Mouse (Mus musculus) spleen, adult 12 weeks (tissue): ENCODE results near the gene Fuca2.
A peak's percentile ranks its signal among the peaks of the same experiment; 100 is the strongest.
"Not testable (repeated sequence)": the region's sequence is repeated elsewhere in the genome, so short reads cannot be mapped to it uniquely, and the experiment has no call there.

Experiments
- DNase-seq: peaks from one replicate; pipeline ENCODE4 v3.0.0; 2022; ENCODE audit warnings: low spot score

Gene Fuca2

GRCm38 (mm10) chr10:13499331-13499730, at the start of gene Fuca2:
Gene Fuca2, plus strand, starts transcription at chr10:13499540.
- no peak for DNase-seq

GRCm38 (mm10) chr10:13451640-13452039, 47.7 kb upstream of the Fuca2 start:
- DNase-seq, result no peak

- DNase-seq, result no peak
These were observed 45.9 kb upstream of the Fuca2 start for GRCm38 (mm10) chr10:13453200-13453990.

GRCm38 (mm10) chr10:13464295-13464694, 35.0 kb upstream of the Fuca2 start:
- DNase-seq, result not testable (repeated sequence)

- DNase-seq, result no peak
These were observed 32.4 kb upstream of the Fuca2 start for GRCm38 (mm10) chr10:13466925-13467324.

- DNase-seq, result not testable (repeated sequence)
These were observed 31.3 kb upstream of the Fuca2 start for GRCm38 (mm10) chr10:13468025-13468529.

- no peak for DNase-seq
These were observed 29.1 kb upstream of the Fuca2 start for GRCm38 (mm10) chr10:13470236-13470635.

GRCm38 (mm10) chr10:13473287-13473832, 26.0 kb upstream of the Fuca2 start:
- DNase-seq, result no peak

- DNase-seq, result peak; percentile 9
These were observed 25.3 kb upstream of the Fuca2 start, which contains the start of gene Phactr2 for GRCm38 (mm10) chr10:13473833-13474567. Gene Phactr2, minus strand, starts transcription at chr10:13474412.

- no peak for DNase-seq
These were observed 24.8 kb upstream of the Fuca2 start for GRCm38 (mm10) chr10:13474568-13474955.

- DNase-seq, result no peak
These were observed 24.2 kb upstream of the Fuca2 start for GRCm38 (mm10) chr10:13475121-13475520.

- DNase-seq, result no peak
These were observed 20.0 kb upstream of the Fuca2 start for GRCm38 (mm10) chr10:13479341-13479740.

- DNase-seq, result no peak
These were observed 13.4 kb upstream of the Fuca2 start for GRCm38 (mm10) chr10:13485958-13486357.

GRCm38 (mm10) chr10:13489671-13490070, 9.7 kb upstream of the Fuca2 start:
- DNase-seq, result no peak

- no peak for DNase-seq
These were observed 5.2 kb upstream of the Fuca2 start for GRCm38 (mm10) chr10:13493978-13494686.

GRCm38 (mm10) chr10:13496315-13496714, 3.0 kb upstream of the Fuca2 start:
- DNase-seq, result no peak

- DNase-seq, result no peak
These were observed 1.1 kb downstream of the Fuca2 start for GRCm38 (mm10) chr10:13500473-13500872.

GRCm38 (mm10) chr10:13500938-13501496, 1.7 kb downstream of the Fuca2 start:
- DNase-seq, result peak; percentile 70

GRCm38 (mm10) chr10:13501533-13501932, 2.2 kb downstream of the Fuca2 start:
- not testable (repeated sequence) for DNase-seq

- peak; percentile 11 for DNase-seq
These were observed 3.0 kb downstream of the Fuca2 start for GRCm38 (mm10) chr10:13502371-13502770.

- no peak for DNase-seq
These were observed 22.5 kb downstream of the Fuca2 start for GRCm38 (mm10) chr10:13521857-13522256.

GRCm38 (mm10) chr10:13528155-13528554, 28.8 kb downstream of the Fuca2 start:
- DNase-seq, result no peak
